Mouse (Mus musculus) brain, embryonic 14.5 days (tissue): ENCODE measurements around the gene Slc9a1.

Experiments
- CTCF ChIP-seq: fragments of 200-500 bp; IDR thresholded peaks from 2 replicates; pipeline ENCODE4 v1.5.1; 2012; ENCODE audit warnings: inconsistent platforms, mild to moderate bottlenecking, moderate library complexity, borderline replicate concordance; ENCODE audit not compliant: insufficient read depth, insufficient read length; ENCODE audit errors: extremely low read depth
- POLR2A ChIP-seq: fragments of 200-500 bp; IDR thresholded peaks from 2 replicates; pipeline ENCODE4 v1.6.1; 2012; ENCODE audit warnings: mild to moderate bottlenecking, inconsistent platforms, borderline replicate concordance; ENCODE audit not compliant: poor library complexity, insufficient read depth, insufficient read length, severe bottlenecking; ENCODE audit errors: extremely low read depth

- TF ChIP-seq CTCF, result no peak
- no peak for TF ChIP-seq POLR2A
These were observed 26.6 kb downstream of the Slc9a1 start for GRCm38 (mm10) chr4:133396079-133396478.
